ENCODE assay signal across 8 mouse cellular contexts in the genomic region with DNA sequence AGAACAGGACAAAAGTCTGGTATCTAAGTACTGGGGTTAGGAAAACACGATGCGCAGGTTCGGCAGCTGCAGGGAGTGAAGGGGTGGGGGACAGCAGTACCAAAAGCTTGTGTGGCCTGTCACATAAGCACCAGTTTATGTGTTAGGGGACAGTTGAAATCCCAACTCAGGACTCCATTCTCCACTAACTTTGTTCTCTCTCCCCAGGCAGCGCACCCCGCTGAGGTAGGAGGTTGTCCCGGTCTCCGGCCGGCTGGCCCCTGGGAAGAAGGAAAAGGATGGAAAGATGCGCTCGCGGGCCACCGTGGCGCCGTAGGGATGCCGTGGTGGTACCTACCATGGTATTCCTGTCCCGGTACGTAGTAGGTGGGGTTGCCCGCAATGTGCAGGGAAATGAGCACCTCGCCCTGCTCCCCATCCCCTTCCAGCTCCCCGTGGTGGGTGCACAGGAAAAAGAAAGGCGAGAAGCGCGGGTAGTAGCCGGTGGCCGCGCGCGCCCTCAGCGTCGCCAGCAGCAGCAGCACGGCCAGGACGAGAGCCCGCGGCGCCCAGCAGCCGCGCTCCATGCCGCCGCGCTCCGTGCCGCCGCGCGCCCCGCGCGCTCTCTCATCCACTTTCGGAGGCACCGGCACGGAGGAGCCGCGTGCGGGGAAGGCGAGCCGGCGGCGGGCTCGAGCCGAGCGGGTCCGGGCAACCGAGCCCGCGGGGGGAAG. TPM values are rescaled to one million over a fixed set of nuclear protein-coding genes. Genes with fewer than 3 reads are reported as not detected.
A peak's percentile ranks its signal among the peaks of the same experiment; 100 is the strongest.
DNase-seq lines count a peak whose midpoint lies in the region; ATAC-seq lines count a peak whose summit lies in the region.

No protein-coding gene starts in this region.

- H3K4me3 ChIP-seq in embryonic facial prominence, embryonic 13.5 days, result peak overlapping the region; percentile 55
- H3K4me3 ChIP-seq in intestine, embryonic 14.5 days (ENCODE audit: low read depth, low read length), result peak overlapping the region; percentile 47
- peak overlapping the region; percentile 58 for H3K4me3 ChIP-seq in neural tube, embryonic 11.5 days (ENCODE audit: low read depth, low read length)

- H3K4me2 ChIP-seq in embryonic facial prominence, embryonic 13.5 days, result peak overlapping the region; percentile 97
- peak overlapping the region; percentile 92 for H3K4me2 ChIP-seq in intestine, embryonic 14.5 days (ENCODE audit: low read length)
- H3K4me2 ChIP-seq in neural tube, embryonic 11.5 days (ENCODE audit: low read depth), result peak overlapping the region; percentile 88

- under 1% methylated on average over 61 of the region's 65 CpGs for WGBS in embryonic facial prominence, embryonic 13.5 days
- under 1% methylated on average over 65 of the region's 65 CpGs for WGBS in intestine, embryonic 14.5 days
- under 1% methylated on average over 55 of the region's 65 CpGs for WGBS in neural tube, embryonic 11.5 days

- no peaks in the 10 kb centered on the region for H3K36me3 ChIP-seq in embryonic facial prominence, embryonic 13.5 days
- no peaks in the 10 kb centered on the region for H3K36me3 ChIP-seq in intestine, embryonic 14.5 days (ENCODE audit: control insufficient read depth, insufficient read depth, low read length)
- no peaks in the 10 kb centered on the region for H3K36me3 ChIP-seq in neural tube, embryonic 11.5 days (ENCODE audit: control insufficient read depth, insufficient read depth, low read length)

- no peaks in the 10 kb centered on the region for H3K9me3 ChIP-seq in embryonic facial prominence, embryonic 13.5 days
- H3K9me3 ChIP-seq in intestine, embryonic 14.5 days (ENCODE audit: control insufficient read depth, low read length), result no peaks in the 10 kb centered on the region
- no peaks in the 10 kb centered on the region for H3K9me3 ChIP-seq in neural tube, embryonic 11.5 days (ENCODE audit: control insufficient read depth, low read length)

- peaks cover 23% of the 10 kb centered on the region for H3K4me1 ChIP-seq in embryonic facial prominence, embryonic 13.5 days
- 0 out of 2 replicates have a peak, but pooled peaks cover 3% of the 10 kb centered on the region for H3K4me1 ChIP-seq in intestine, embryonic 14.5 days (replicated peaks; ENCODE audit: control insufficient read depth, insufficient read depth, low read length)
- no peaks in the 10 kb centered on the region; the same call in none of the 2 replicates for H3K4me1 ChIP-seq in neural tube, embryonic 11.5 days (ENCODE audit: control insufficient read depth, insufficient read depth, low read length)

- H3K27ac ChIP-seq in embryonic facial prominence, embryonic 13.5 days, result no peak overlapping the region
- no peak overlapping the region for H3K27ac ChIP-seq in intestine, embryonic 14.5 days (ENCODE audit: low read depth)
- no peak overlapping the region; the same call in 1 of the 2 replicates for H3K27ac ChIP-seq in neural tube, embryonic 11.5 days (ENCODE audit: low read depth, low read length)

- peaks cover 90% of the 10 kb centered on the region for H3K27me3 ChIP-seq in embryonic facial prominence, embryonic 13.5 days
- H3K27me3 ChIP-seq in intestine, embryonic 14.5 days (replicated peaks; ENCODE audit: control insufficient read depth, insufficient read depth, low read length), result peaks cover 92% of the 10 kb centered on the region
- peaks cover 29% of the 10 kb centered on the region for H3K27me3 ChIP-seq in neural tube, embryonic 11.5 days (ENCODE audit: control insufficient read depth, insufficient read depth, low read length)

- no peak for DNase-seq in cerebellum, adult 11 months
- DNase-seq in ovary, postnatal 14 days (ENCODE audit: low spot score), result peak; percentile 9
- DNase-seq in ovary, adult 18-20 months (ENCODE audit: low spot score), result no peak
- DNase-seq in intestine, embryonic 14.5 days (ENCODE audit: low spot score), result peak; percentile 68
- peak; percentile 64 for DNase-seq in neural tube, embryonic 11.5 days (ENCODE audit: low spot score)
- DNase-seq in urinary bladder, postnatal 25 days (ENCODE audit: low spot score), result no peak

- peak overlapping the region; percentile 64 for H3K9ac ChIP-seq in embryonic facial prominence, embryonic 13.5 days
- peak overlapping the region; percentile 32 for H3K9ac ChIP-seq in intestine, embryonic 14.5 days (ENCODE audit: low read length)
- peak overlapping the region; percentile 73 for H3K9ac ChIP-seq in neural tube, embryonic 11.5 days (ENCODE audit: low read length)

- peak; percentile 27; the same call in 1 of the 2 replicates for ATAC-seq in cerebellum, adult (ENCODE audit: insufficient number of reproducible peaks, low FRiP score, low TSS enrichment)
- ATAC-seq in embryonic facial prominence, embryonic 13.5 days (ENCODE audit: insufficient number of reproducible peaks, insufficient read depth, low FRiP score, low TSS enrichment, low read depth), result 0 out of 2 replicates have a peak, but pooled peaks have one; percentile 33
- peak; percentile 70 for ATAC-seq in intestine, embryonic 14.5 days (replicated peaks; ENCODE audit: low FRiP score, low TSS enrichment, low read depth)
- peak; percentile 58 for ATAC-seq in neural tube, embryonic 11.5 days (ENCODE audit: insufficient read depth, low FRiP score, low TSS enrichment)

RNA-seq across cellular contexts. Expression of gene Reln, which starts 0.5 kb away (rescaled TPM):
- polyA plus RNA-seq in embryonic facial prominence, embryonic 13.5 days (2015; fragmentation: Nextera tagmentation; extraction: Ambion mirVana), result 5.5 and 6.2 TPM in 2 replicates
- 2.4 and 3.7 TPM in 2 replicates for polyA plus RNA-seq in intestine, embryonic 14.5 days (2014; fragmentation: Nextera tagmentation; extraction: Ambion mirVana)
- 18.8 and 21.0 TPM in 2 replicates for polyA plus RNA-seq in neural tube, embryonic 11.5 days (2014; fragmentation: Nextera tagmentation; extraction: Ambion mirVana)

Comparison
In these comparisons a context has a peak if more than half of its experiments do, and no peak if none do; other contexts are left out.
1. DNase-seq: peak in ovary, postnatal 14 days (single experiment), intestine, embryonic 14.5 days (single experiment) and neural tube, embryonic 11.5 days (single experiment); none in cerebellum, adult 11 months (single experiment), ovary, adult 18-20 months (single experiment) and urinary bladder, postnatal 25 days (single experiment).
2. Peak in every context shown above with its lines, with median percentiles within 50 percentile points of each other: ATAC-seq, H3K4me2 ChIP-seq, H3K4me3 ChIP-seq and H3K9ac ChIP-seq.